Comparison of ENCODE assay signal across 8 mouse cellular contexts in genomic region chrX:20798141-20798796, GRCm38 (mm10). TPM values are rescaled to one million over a fixed set of nuclear protein-coding genes. Genes with fewer than 3 reads are reported as not detected.
DNase-seq lines count a peak whose midpoint lies in the region; ATAC-seq lines count a peak whose summit lies in the region.

No protein-coding gene starts in this region.

- ATAC-seq in granulocyte monocyte progenitor cell, adult 5-6 weeks (replicated peaks; ENCODE audit: poor library complexity, severe bottlenecking), result peak; percentile 96
- peak; percentile 98 for ATAC-seq in intestine, embryonic 15.5 days

- H3K4me1 ChIP-seq in intestine, embryonic 15.5 days (replicated peaks), result no peaks in the 10 kb centered on the region
- H3K4me1 ChIP-seq in megakaryocyte, embryonic 14.5 days, result peaks cover 15% of the 10 kb centered on the region

- peak overlapping the region; percentile 54 for H3K4me2 ChIP-seq in intestine, embryonic 15.5 days (replicated peaks)

- H3K27me3 ChIP-seq in intestine, embryonic 15.5 days (replicated peaks), result no peaks in the 10 kb centered on the region
- no peaks in the 10 kb centered on the region for H3K27me3 ChIP-seq in megakaryocyte, embryonic 14.5 days (replicated peaks)

- intact Hi-C loops in left cerebral cortex, postnatal 10 days (cut with DNase I), result loop anchor here (10.0 kb wide), 1 partner anchor 133 kb away; no protein-coding TSS in a partner anchor

- peak overlapping the region; percentile 52 for H3K9ac ChIP-seq in intestine, embryonic 15.5 days

- DNase-seq in adrenal gland, postnatal 10 days, result peak; percentile 79
- peak; percentile 78 for DNase-seq in embryo, embryonic 9.5 days (ENCODE audit: extremely low spot score)
- peak; percentile 82 to 83 for DNase-seq in left cerebral cortex, postnatal 10 days (ENCODE audit: extremely low spot score in 1 of 2, low spot score in 2 of 2)
- DNase-seq in right cerebral cortex, postnatal 10 days (ENCODE audit: low spot score in 2 of 2), result peak; percentile 91 to 95
- DNase-seq in urinary bladder, adult 2 months (ENCODE audit: low spot score), result peak; percentile 26

- no peaks in the 10 kb centered on the region for H3K36me3 ChIP-seq in intestine, embryonic 15.5 days
- H3K36me3 ChIP-seq in megakaryocyte, embryonic 14.5 days (replicated peaks; ENCODE audit: low read length), result no peaks in the 10 kb centered on the region

- WGBS in intestine, embryonic 15.5 days, result 23% methylated on average over 20 of the region's 21 CpGs

- H3K9me3 ChIP-seq in intestine, embryonic 15.5 days, result no peaks in the 10 kb centered on the region
- no peaks in the 10 kb centered on the region for H3K9me3 ChIP-seq in megakaryocyte, embryonic 14.5 days

- H3K27ac ChIP-seq in intestine, embryonic 15.5 days, result peak overlapping the region; percentile 81

- peak overlapping the region; percentile 40 for H3K4me3 ChIP-seq in intestine, embryonic 15.5 days (replicated peaks)
- H3K4me3 ChIP-seq in megakaryocyte, embryonic 14.5 days (replicated peaks), result peak overlapping the region; percentile 78

RNA-seq across cellular contexts. Expression of gene Araf, which starts 0.7 kb away (rescaled TPM):
- total RNA-seq in adrenal gland, postnatal 10 days (2021), result 100 to 1,000 TPM in 1 of 2 experiments, 10 to 100 TPM in 1; 85.2 to 118 TPM
- 82.8 and 114 TPM in 2 replicates for total RNA-seq in granulocyte monocyte progenitor cell, adult 5-6 weeks (2014; fragmentation: Nextera tagmentation)
- total RNA-seq in granulocyte monocyte progenitor cell, adult 5-6 weeks (2017), result 40.8 and 43.3 TPM in 2 replicates
- 97.5 and 110 TPM in 2 replicates for polyA plus RNA-seq in intestine, embryonic 15.5 days (2015; fragmentation: Nextera tagmentation; extraction: Ambion mirVana)
- 100 to 1,000 TPM; 210 to 211 TPM for total RNA-seq in left cerebral cortex, postnatal 10 days (2021)
- 9.4 and 43.5 TPM in 2 replicates for polyA plus RNA-seq in megakaryocyte, embryonic 14.5 days (2012; ENCODE audit: insufficient read depth, low replicate concordance)
- 132 and 153 TPM in 2 replicates for polyA plus RNA-seq in urinary bladder, adult 2 months (2012; rRNA removed)

Comparison
In these comparisons a context has a peak if more than half of its experiments do, and no peak if none do; other contexts are left out.
1. Peak in every context shown above with its lines: DNase-seq, ATAC-seq, H3K4me3 ChIP-seq and H3K27ac ChIP-seq.
2. DNase-seq: peak in every context shown above with its lines; median percentile 93 in right cerebral cortex, postnatal 10 days; 82 in left cerebral cortex, postnatal 10 days; 79 in adrenal gland, postnatal 10 days; 78 in embryo, embryonic 9.5 days; 26 in urinary bladder, adult 2 months.